Comparison of ENCODE assay signal across 11 mouse cellular contexts in the genomic region with DNA sequence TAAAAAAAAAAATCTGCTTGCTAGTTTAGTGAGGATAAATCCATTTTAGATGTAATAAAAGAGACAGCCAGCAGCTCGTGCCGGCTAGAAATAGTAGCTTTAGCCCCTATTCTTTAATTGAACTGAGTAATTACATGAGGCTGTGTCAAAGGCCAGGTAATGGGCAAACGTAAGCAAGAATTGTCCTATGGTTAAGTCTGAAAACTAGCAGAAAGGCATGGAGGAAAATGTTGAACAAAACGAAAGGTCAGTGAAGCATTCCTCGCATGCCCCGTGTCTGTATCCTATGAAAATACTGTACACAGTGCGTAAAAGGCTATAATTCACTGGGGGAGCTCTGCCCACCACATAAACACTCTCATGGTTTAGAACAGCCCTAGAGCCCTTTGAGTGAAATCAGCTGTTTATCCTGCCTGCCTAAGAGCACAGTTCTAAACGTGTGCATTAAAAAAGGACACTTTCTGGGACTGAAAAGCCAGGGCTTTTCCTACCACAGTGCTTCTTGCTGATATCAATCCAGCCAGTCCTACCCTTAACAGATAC.
DNase-seq lines count a peak whose midpoint lies in the region; ATAC-seq and TF ChIP-seq lines count a peak whose summit lies in the region.
"Had no signal": no experiment of that assay in that cellular context is flagged by ENCODE, and none has a peak within 500 bp of the region (broad histone marks: within the 10 kb centered on the region; RNA-seq: fewer than 3 reads in every experiment).

No protein-coding gene starts in this region.

- H3K9ac ChIP-seq in forebrain, postnatal 0 days, result no peak overlapping the region
- H3K9ac ChIP-seq in forebrain, embryonic 13.5 days, result no peak overlapping the region
- no peak overlapping the region for H3K9ac ChIP-seq in intestine, embryonic 15.5 days
- H3K9ac ChIP-seq in limb, embryonic 15.5 days, result no peak overlapping the region

- peak overlapping the region; percentile 71; the same call in 1 of the 2 replicates for H3K27ac ChIP-seq in forebrain, postnatal 0 days (ENCODE audit: low read depth, low read length)
- H3K27ac ChIP-seq in forebrain, embryonic 13.5 days, result no peak overlapping the region
- H3K27ac ChIP-seq in left cerebral cortex, adult 2 months, result peak overlapping the region; percentile 47; the same call in 1 of the 2 replicates
- H3K27ac ChIP-seq in intestine, embryonic 15.5 days, result peak overlapping the region; percentile 54
- peak overlapping the region; percentile 43; the same call in 1 of the 2 replicates for H3K27ac ChIP-seq in limb, embryonic 15.5 days
- H3K27ac ChIP-seq in gastrocnemius, adult 2 months, result no peak overlapping the region
- H3K27ac ChIP-seq: hindbrain, postnatal 0 days had no signal

- DNase-seq in forebrain, postnatal 0 days, result no peak
- DNase-seq in left cerebral cortex, adult 2 months (ENCODE audit: extremely low spot score in 1 of 2, low spot score in 2 of 2), result no peak
- DNase-seq in left cerebral cortex, adult 8-10 months (ENCODE audit: low spot score in 2 of 2), result no peak
- DNase-seq in gastrocnemius, adult 2 months, result no peak
- DNase-seq in left cerebral cortex, adult 9 months (ENCODE audit: low spot score in 2 of 2), result no peak
- DNase-seq: adrenal gland, adult 8-10 months; cerebellum, postnatal 10 days had no signal

- ATAC-seq in forebrain, postnatal 0 days, result peak; percentile 47; the same call in 1 of the 2 replicates
- no peak for ATAC-seq in forebrain, embryonic 13.5 days
- ATAC-seq in intestine, embryonic 15.5 days, result peak; percentile 91
- ATAC-seq in limb, embryonic 15.5 days (ENCODE audit: insufficient number of reproducible peaks, low FRiP score, low TSS enrichment, low read depth), result no peak
- ATAC-seq: hindbrain, postnatal 0 days had no signal

- no peaks in the 10 kb centered on the region for H3K9me3 ChIP-seq in forebrain, postnatal 0 days (ENCODE audit: low read length)
- no peaks in the 10 kb centered on the region for H3K9me3 ChIP-seq in forebrain, embryonic 13.5 days (replicated peaks)
- no peaks in the 10 kb centered on the region for H3K9me3 ChIP-seq in intestine, embryonic 15.5 days
- H3K9me3 ChIP-seq in limb, embryonic 15.5 days, result no peaks in the 10 kb centered on the region

- H3K4me2 ChIP-seq in forebrain, postnatal 0 days (ENCODE audit: low read depth), result no peak overlapping the region
- H3K4me2 ChIP-seq in forebrain, embryonic 13.5 days, result no peak overlapping the region
- H3K4me2 ChIP-seq in intestine, embryonic 15.5 days (replicated peaks), result peak overlapping the region; percentile 38
- no peak overlapping the region for H3K4me2 ChIP-seq in limb, embryonic 15.5 days

- WGBS in forebrain, postnatal 0 days, result 65% methylated on average over 8 of the region's 8 CpGs
- 80% methylated on average over 8 of the region's 8 CpGs for WGBS in forebrain, embryonic 13.5 days
- 28% methylated on average over 8 of the region's 8 CpGs for WGBS in intestine, embryonic 15.5 days
- 25% methylated on average over 8 of the region's 8 CpGs for WGBS in limb, embryonic 15.5 days

- no peaks in the 10 kb centered on the region for H3K4me1 ChIP-seq in forebrain, postnatal 0 days (ENCODE audit: insufficient read depth)
- H3K4me1 ChIP-seq in forebrain, embryonic 13.5 days, result no peaks in the 10 kb centered on the region
- peaks cover 14% of the 10 kb centered on the region for H3K4me1 ChIP-seq in intestine, embryonic 15.5 days (replicated peaks)
- H3K4me1 ChIP-seq in limb, embryonic 15.5 days, result no peaks in the 10 kb centered on the region

- no peaks in the 10 kb centered on the region for H3K36me3 ChIP-seq in forebrain, postnatal 0 days (ENCODE audit: insufficient read depth)
- no peaks in the 10 kb centered on the region for H3K36me3 ChIP-seq in forebrain, embryonic 13.5 days (ENCODE audit: poor library complexity, severe bottlenecking)
- H3K36me3 ChIP-seq in intestine, embryonic 15.5 days, result no peaks in the 10 kb centered on the region
- H3K36me3 ChIP-seq in limb, embryonic 15.5 days, result no peaks in the 10 kb centered on the region

- intact Hi-C loops in left cerebral cortex, adult 2 months (cut with DNase I), result no loop called here
- intact Hi-C loops in gastrocnemius, adult 2 months (cut with DNase I), result no loop called here

- no peaks in the 10 kb centered on the region for H3K27me3 ChIP-seq in forebrain, postnatal 0 days (ENCODE audit: insufficient read depth, low read length)
- no peaks in the 10 kb centered on the region for H3K27me3 ChIP-seq in forebrain, embryonic 13.5 days
- no peaks in the 10 kb centered on the region for H3K27me3 ChIP-seq in intestine, embryonic 15.5 days (replicated peaks)
- no peaks in the 10 kb centered on the region for H3K27me3 ChIP-seq in limb, embryonic 15.5 days

- TF ChIP-seq CTCF in forebrain, postnatal 0 days (IDR thresholded peaks at IDR 0.05; ENCODE audit: low read depth), result no peak
- no peak for TF ChIP-seq CTCF in left cerebral cortex, adult 2 months (IDR thresholded peaks at IDR 0.05)
- TF ChIP-seq CTCF in gastrocnemius, adult 2 months (IDR thresholded peaks at IDR 0.05), result no peak

- no peak overlapping the region for H3K4me3 ChIP-seq in forebrain, postnatal 0 days (ENCODE audit: low read depth, low read length)
- H3K4me3 ChIP-seq in forebrain, embryonic 13.5 days, result no peak overlapping the region
- H3K4me3 ChIP-seq in left cerebral cortex, adult 2 months, result no peak overlapping the region
- H3K4me3 ChIP-seq in intestine, embryonic 15.5 days (replicated peaks), result no peak overlapping the region
- no peak overlapping the region for H3K4me3 ChIP-seq in limb, embryonic 15.5 days
- no peak overlapping the region for H3K4me3 ChIP-seq in gastrocnemius, adult 2 months

Comparison
In these comparisons a context has a peak if more than half of its experiments do, and no peak if none do; other contexts are left out.
1. ATAC-seq: peak in forebrain, postnatal 0 days (single experiment) and intestine, embryonic 15.5 days (single experiment); none in forebrain, embryonic 13.5 days (single experiment) and limb, embryonic 15.5 days (single experiment).
2. H3K27ac ChIP-seq: peak in forebrain, postnatal 0 days (single experiment), left cerebral cortex, adult 2 months (single experiment), intestine, embryonic 15.5 days (single experiment) and limb, embryonic 15.5 days (single experiment); none in forebrain, embryonic 13.5 days (single experiment) and gastrocnemius, adult 2 months (single experiment).